Mouse (Mus musculus): ENCODE measurements around the gene Mtf2.
"Not testable (repeated sequence)": the region's sequence is repeated elsewhere in the genome, so short reads cannot be mapped to it uniquely, and the experiment has no call there.

Gene Mtf2

DNA sequence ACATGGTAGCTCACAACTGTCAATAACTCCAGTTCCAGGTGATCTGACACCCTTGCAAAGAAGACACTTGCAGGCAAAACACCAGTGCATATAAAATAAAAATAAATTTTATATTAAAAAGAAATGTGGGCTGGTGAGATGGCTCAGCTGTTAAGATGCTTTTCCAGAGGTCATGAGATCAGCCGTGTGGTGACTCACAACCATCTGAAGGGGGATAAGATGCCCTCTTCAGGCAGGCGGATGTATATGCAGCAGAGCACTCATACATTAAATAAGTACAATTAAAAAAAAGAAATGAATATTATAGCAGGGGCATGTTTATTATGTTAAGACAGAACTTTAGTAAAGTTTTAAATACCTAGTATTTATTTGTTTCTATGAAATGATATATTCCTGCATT, 16.9 kb downstream of the Mtf2 start:
- no peak for DNase-seq (ENCODE audit: inconsistent ontology term)

GRCm38 (mm10) chr5:108085440-108085839, 20.0 kb downstream of the Mtf2 start:
- DNase-seq (ENCODE audit: inconsistent ontology term) = no peak

- DNase-seq (ENCODE audit: inconsistent ontology term) = not testable (repeated sequence)
These were observed 27.3 kb downstream of the Mtf2 start for GRCm38 (mm10) chr5:108092731-108093130.

DNA sequence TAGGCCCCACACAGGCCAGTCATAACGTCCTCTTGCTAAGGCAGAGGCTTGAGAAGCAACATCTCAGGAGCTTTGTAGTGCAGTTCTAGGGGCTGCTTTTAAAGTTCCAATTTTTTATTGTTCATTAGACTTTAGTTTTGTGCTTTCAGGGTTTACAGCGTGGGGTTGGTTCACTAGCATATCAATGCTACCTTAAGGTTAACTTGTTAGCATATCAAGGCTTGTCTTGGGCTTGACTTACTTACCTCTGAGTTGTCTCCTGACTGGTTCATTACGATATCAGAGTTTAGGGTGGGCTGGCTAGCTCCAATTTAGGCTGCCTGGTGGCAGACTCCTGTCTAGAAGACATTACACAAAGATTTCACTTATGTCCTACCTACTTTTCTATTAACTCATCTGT, 32.2 kb downstream of the Mtf2 start:
- DNase-seq (ENCODE audit: inconsistent ontology term) = no peak

GRCm38 (mm10) chr5:108100196-108100595, 34.7 kb downstream of the Mtf2 start:
- peak; percentile 12 for DNase-seq (ENCODE audit: inconsistent ontology term)

- no peak for DNase-seq (ENCODE audit: inconsistent ontology term)
These were observed 38.8 kb downstream of the Mtf2 start for GRCm38 (mm10) chr5:108104306-108104705.

DNA sequence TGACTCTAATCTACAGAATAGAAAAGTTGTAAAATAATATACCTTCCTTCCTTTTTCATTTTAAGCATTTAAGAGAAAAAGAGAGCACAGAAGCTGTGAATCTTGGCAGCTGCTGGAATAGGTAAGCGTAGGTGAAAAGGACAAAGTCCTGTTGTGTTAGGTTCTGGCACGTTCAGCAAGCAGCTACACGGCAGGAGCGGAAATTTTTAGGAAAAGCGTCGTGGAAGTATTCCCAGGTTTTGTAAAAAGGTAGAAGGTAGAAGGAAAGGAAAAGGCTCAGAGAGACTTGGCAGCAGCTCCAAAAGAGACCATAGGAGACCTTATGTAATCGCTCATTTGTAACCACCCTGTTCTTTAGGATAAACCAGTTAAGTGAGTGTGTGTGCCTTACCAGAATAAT, 43.9 kb downstream of the Mtf2 start:
- DNase-seq (ENCODE audit: inconsistent ontology term) = no peak

DNA sequence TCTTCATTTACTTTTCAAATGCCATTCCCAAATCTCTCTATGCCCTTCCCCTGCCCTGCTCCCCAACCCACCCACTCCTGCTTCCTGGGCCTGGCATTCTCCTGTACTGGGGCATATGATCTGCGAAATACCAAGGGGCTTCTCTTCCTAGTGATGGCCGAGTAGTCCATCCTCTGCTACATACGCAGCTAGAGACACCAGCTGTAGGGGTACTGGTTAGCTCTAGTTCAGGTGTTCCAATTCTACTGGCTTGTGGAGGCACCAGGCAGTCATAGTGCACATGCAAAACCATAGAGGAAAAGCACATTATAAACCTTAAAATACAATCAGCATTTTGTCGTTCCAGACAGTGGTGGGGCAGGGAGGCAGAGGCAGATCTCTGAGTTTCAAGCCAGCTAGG, 52.2 kb downstream of the Mtf2 start:
- DNase-seq (ENCODE audit: inconsistent ontology term) = no peak

GRCm38 (mm10) chr5:108120221-108120900, 54.9 kb downstream of the Mtf2 start:
- DNase-seq (ENCODE audit: inconsistent ontology term) = no peak

GRCm38 (mm10) chr5:108131849-108132440, 66.5 kb downstream of the Mtf2 start:
- DNase-seq (ENCODE audit: inconsistent ontology term) = peak; percentile 69

GRCm38 (mm10) chr5:108132441-108133243, 67.2 kb downstream of the Mtf2 start, which contains the start of the genes Tmed5 and Ccdc18:
Tmed5 (minus strand) TSS chr5:108132620.
Ccdc18 (plus strand) TSS chr5:108132875.
- peak; percentile 98 for DNase-seq (ENCODE audit: inconsistent ontology term)

DNA sequence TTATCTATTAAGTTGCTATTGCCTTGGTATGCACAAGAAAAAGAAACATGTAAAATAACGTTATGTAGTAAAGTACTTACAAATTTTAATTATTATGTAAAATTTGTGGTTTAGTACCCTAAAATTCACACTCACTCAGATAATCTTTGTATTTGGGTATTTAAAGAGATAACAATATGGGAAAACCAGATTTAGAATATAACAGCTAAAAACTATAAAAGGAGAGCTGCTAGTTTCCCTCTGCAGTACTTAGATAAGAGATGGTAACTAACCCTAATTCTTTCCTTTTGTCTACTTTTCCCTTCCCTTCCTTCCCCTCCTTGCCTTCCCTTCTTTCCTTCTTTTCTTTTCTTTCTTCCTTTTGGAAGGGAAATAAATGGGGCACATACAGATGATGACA, 87.1 kb downstream of the Mtf2 start:
- no peak for DNase-seq (ENCODE audit: inconsistent ontology term)
